Mouse (Mus musculus): ENCODE data around the gene Spata31d1d.

GRCm38 (mm10) chr13:59695781-59696180, 35.8 kb downstream of the Spata31d1d start:
- TF ChIP-seq CTCF (IDR thresholded peaks at IDR 0.05; ENCODE audit: low read depth, low read length): no peak
- no peak for TF ChIP-seq POLR2A (IDR thresholded peaks at IDR 0.05; ENCODE audit: borderline replicate concordance, low read depth, low read length)

All from bone marrow macrophage, adult 2 months (primary cell).